Mouse (Mus musculus): ENCODE data around the gene Adcy10. TPM values are rescaled to one million over a fixed set of nuclear protein-coding genes. Genes with fewer than 3 reads are reported as not detected.

The Adcy10 gene
- 0.08 and 0.15 TPM in 2 replicates for polyA plus RNA-seq (2016; fragmentation: Nextera tagmentation; extraction: Ambion mirVana)

- no peaks in the 10 kb centered on the region for H3K4me1 ChIP-seq
- no peak within 1 kb of the TSS for H3K9ac ChIP-seq
- no peaks in the 10 kb centered on the region for H3K27me3 ChIP-seq
- ATAC-seq (ENCODE audit: insufficient number of reproducible peaks, insufficient read depth, low FRiP score, low TSS enrichment): no peak
- no peaks in the 10 kb centered on the region for H3K9me3 ChIP-seq
- no peak within 1 kb of the TSS for H3K4me3 ChIP-seq
- H3K36me3 ChIP-seq: 0 out of 2 replicates have a peak, but pooled peaks cover 6% of the 10 kb centered on the region
- WGBS: 91% methylated on average over 8 of the region's 8 CpGs
- H3K4me2 ChIP-seq (replicated peaks): no peak within 1 kb of the TSS
- no peak within 1 kb of the TSS for H3K27ac ChIP-seq
Observed at GRCm38 (mm10) chr1:165484688-165485233, at the start of gene Adcy10. Gene Adcy10 (plus strand): TSS chr1:165485183.

- H3K9me3 ChIP-seq: 0 out of 2 replicates have a peak, but pooled peaks cover 3% of the 10 kb centered on the region
- H3K27me3 ChIP-seq: no peaks in the 10 kb centered on the region
- H3K4me2 ChIP-seq (replicated peaks): no peak overlapping the region
- 88% methylated on average over 1 of the region's 1 CpGs for WGBS
- no peak overlapping the region for H3K9ac ChIP-seq
- H3K4me1 ChIP-seq: no peaks in the 10 kb centered on the region
- no peak overlapping the region for H3K4me3 ChIP-seq
- H3K36me3 ChIP-seq: no peaks in the 10 kb centered on the region
- ATAC-seq (ENCODE audit: insufficient number of reproducible peaks, insufficient read depth, low FRiP score, low TSS enrichment): no peak
- H3K27ac ChIP-seq: no peak overlapping the region
Observed at GRCm38 (mm10) chr1:165438289-165439021, 46.5 kb upstream of the Adcy10 start.

- Histone ChIP-seq H3K27me3 (no peaks in the 10 kb centered on the region), H3K4me2 (replicated peaks) (no peak overlapping the region), H3K9ac (no peak overlapping the region), H3K27ac (no peak overlapping the region), H3K9me3 (no peaks in the 10 kb centered on the region), H3K4me3 (no peak overlapping the region), H3K36me3 (no peaks in the 10 kb centered on the region), H3K4me1 (no peaks in the 10 kb centered on the region)
- ATAC-seq (ENCODE audit: insufficient number of reproducible peaks, insufficient read depth, low FRiP score, low TSS enrichment): 0 out of 2 replicates have a peak, but pooled peaks have one; percentile 41
- WGBS: 68% methylated on average over 3 of the region's 3 CpGs
Observed at GRCm38 (mm10) chr1:165440788-165441187, 44.2 kb upstream of the Adcy10 start.

- Histone ChIP-seq H3K9me3 (no peaks in the 10 kb centered on the region), H3K36me3 (no peaks in the 10 kb centered on the region), H3K4me1 (no peaks in the 10 kb centered on the region), H3K9ac (no peak overlapping the region), H3K27ac (no peak overlapping the region), H3K27me3 (no peaks in the 10 kb centered on the region), H3K4me3 (no peak overlapping the region), H3K4me2 (replicated peaks) (no peak overlapping the region)
- ATAC-seq (ENCODE audit: insufficient number of reproducible peaks, insufficient read depth, low FRiP score, low TSS enrichment): 0 out of 2 replicates have a peak, but pooled peaks have one; percentile 35
Observed at GRCm38 (mm10) chr1:165441201-165441600, 43.8 kb upstream of the Adcy10 start.

GRCm38 (mm10) chr1:165441719-165442118 is 43.3 kb upstream of the Adcy10 start:
- Histone ChIP-seq H3K4me2 (replicated peaks) (no peak overlapping the region), H3K9ac (no peak overlapping the region), H3K4me1 (no peaks in the 10 kb centered on the region), H3K4me3 (no peak overlapping the region), H3K27ac (no peak overlapping the region), H3K27me3 (no peaks in the 10 kb centered on the region), H3K36me3 (no peaks in the 10 kb centered on the region), H3K9me3 (no peaks in the 10 kb centered on the region)
- no peak for ATAC-seq (ENCODE audit: insufficient number of reproducible peaks, insufficient read depth, low FRiP score, low TSS enrichment)
- WGBS: 74% methylated on average over 3 of the region's 3 CpGs

GRCm38 (mm10) chr1:165459041-165459502 is 25.9 kb upstream of the Adcy10 start:
- Histone ChIP-seq H3K4me2 (replicated peaks) (peak overlapping the region; percentile 65), H3K4me3 (peak overlapping the region; percentile 83), H3K9ac (peak overlapping the region; percentile 81), H3K27me3 (no peaks in the 10 kb centered on the region), H3K4me1 (peaks cover 5% of the 10 kb centered on the region), H3K9me3 (no peaks in the 10 kb centered on the region), H3K27ac (no peak overlapping the region), H3K36me3 (no peaks in the 10 kb centered on the region)
- ATAC-seq (ENCODE audit: insufficient number of reproducible peaks, insufficient read depth, low FRiP score, low TSS enrichment): no peak
- 18% methylated on average over 7 of the region's 7 CpGs for WGBS

GRCm38 (mm10) chr1:165459503-165460181 is 25.3 kb upstream of the Adcy10 start:
- H3K9ac ChIP-seq: peak overlapping the region; percentile 81
- H3K4me3 ChIP-seq: peak overlapping the region; percentile 83
- ATAC-seq (ENCODE audit: insufficient number of reproducible peaks, insufficient read depth, low FRiP score, low TSS enrichment): peak; percentile 4
- H3K27ac ChIP-seq: peak overlapping the region; percentile 93
- peak overlapping the region; percentile 65 for H3K4me2 ChIP-seq (replicated peaks)
- H3K36me3 ChIP-seq: no peaks in the 10 kb centered on the region
- H3K4me1 ChIP-seq: peaks cover 5% of the 10 kb centered on the region
- no peaks in the 10 kb centered on the region for H3K27me3 ChIP-seq
- H3K9me3 ChIP-seq: no peaks in the 10 kb centered on the region
- under 1% methylated on average over 49 of the region's 60 CpGs for WGBS

GRCm38 (mm10) chr1:165460360-165460800 is 24.6 kb upstream of the Adcy10 start, which contains the start of the genes Dcaf6 and Mpc2:
Gene Dcaf6 (minus strand): TSS chr1:165460475.
Gene Mpc2 (plus strand): TSS chr1:165460637.
- Histone ChIP-seq H3K4me3 (peak within 1 kb of the TSS; percentile 83), H3K27ac (peak within 1 kb of the TSS; percentile 93), H3K36me3 (no peaks in the 10 kb centered on the region), H3K4me1 (peaks cover 5% of the 10 kb centered on the region), H3K9ac (peak within 1 kb of the TSS; percentile 81), H3K27me3 (no peaks in the 10 kb centered on the region), H3K4me2 (replicated peaks) (peak within 1 kb of the TSS; percentile 74), H3K9me3 (no peaks in the 10 kb centered on the region)
- WGBS: under 1% methylated on average over 28 of the region's 37 CpGs
- ATAC-seq (ENCODE audit: insufficient number of reproducible peaks, insufficient read depth, low FRiP score, low TSS enrichment): peak; percentile 94

GRCm38 (mm10) chr1:165460801-165461377 is 24.1 kb upstream of the Adcy10 start:
- Histone ChIP-seq H3K9me3 (no peaks in the 10 kb centered on the region), H3K27me3 (no peaks in the 10 kb centered on the region), H3K36me3 (no peaks in the 10 kb centered on the region), H3K4me2 (replicated peaks) (peak overlapping the region; percentile 74), H3K4me3 (peak overlapping the region; percentile 83), H3K27ac (peak overlapping the region; percentile 93), H3K4me1 (peaks cover 5% of the 10 kb centered on the region), H3K9ac (peak overlapping the region; percentile 72)
- ATAC-seq (ENCODE audit: insufficient number of reproducible peaks, insufficient read depth, low FRiP score, low TSS enrichment): peak; percentile 97
- under 1% methylated on average over 41 of the region's 41 CpGs for whole genome bisulfite sequencing

GRCm38 (mm10) chr1:165461681-165462080 is 23.3 kb upstream of the Adcy10 start:
- WGBS: 2% methylated on average over 9 of the region's 9 CpGs
- Histone ChIP-seq H3K4me2 (replicated peaks) (peak overlapping the region; percentile 74), H3K27ac (no peak overlapping the region), H3K4me1 (peaks cover 5% of the 10 kb centered on the region), H3K9me3 (no peaks in the 10 kb centered on the region), H3K4me3 (peak overlapping the region; percentile 83), H3K27me3 (no peaks in the 10 kb centered on the region), H3K36me3 (no peaks in the 10 kb centered on the region), H3K9ac (peak overlapping the region; percentile 72)
- ATAC-seq (ENCODE audit: insufficient number of reproducible peaks, insufficient read depth, low FRiP score, low TSS enrichment): no peak

GRCm38 (mm10) chr1:165462861-165463260 is 22.1 kb upstream of the Adcy10 start:
- Histone ChIP-seq H3K9me3 (no peaks in the 10 kb centered on the region), H3K27me3 (no peaks in the 10 kb centered on the region), H3K4me3 (no peak overlapping the region), H3K9ac (no peak overlapping the region), H3K4me2 (replicated peaks) (no peak overlapping the region), H3K27ac (no peak overlapping the region), H3K36me3 (no peaks in the 10 kb centered on the region), H3K4me1 (peaks cover 5% of the 10 kb centered on the region)
- WGBS: 58% methylated on average over 1 of the region's 1 CpGs
- ATAC-seq (ENCODE audit: insufficient number of reproducible peaks, insufficient read depth, low FRiP score, low TSS enrichment): no peak
